Mouse (Mus musculus): ENCODE measurements at regions not wholly inside any gene's neighbourhood (a gene's known extent, or its start where the extent isn't known, plus 50 kb on each side); places are given as distances from the start of the nearest gene placed in this dataset.

DNA sequence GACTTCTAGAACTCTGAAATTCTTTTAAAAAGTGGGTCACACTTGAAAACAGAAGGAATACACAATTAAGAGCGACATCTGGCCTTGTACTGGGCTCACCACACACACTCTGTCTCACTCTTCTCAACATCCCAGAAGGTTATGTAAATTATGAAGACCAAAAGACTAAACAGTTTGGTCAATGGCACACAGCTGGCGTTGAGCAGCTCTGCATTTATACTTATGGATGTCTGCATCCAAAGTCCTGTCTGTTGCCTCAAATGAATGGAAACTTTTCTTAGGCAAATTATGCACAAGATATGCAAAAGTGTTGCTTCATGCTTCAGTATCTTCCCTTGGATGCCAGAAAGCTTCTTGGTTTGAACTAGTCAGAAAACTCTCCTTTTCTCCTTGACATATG is 323.5 kb downstream of the Ppp3ca start:
- DNase-seq (ENCODE audit: low spot score in 2 of 2) = no peak

DNA sequence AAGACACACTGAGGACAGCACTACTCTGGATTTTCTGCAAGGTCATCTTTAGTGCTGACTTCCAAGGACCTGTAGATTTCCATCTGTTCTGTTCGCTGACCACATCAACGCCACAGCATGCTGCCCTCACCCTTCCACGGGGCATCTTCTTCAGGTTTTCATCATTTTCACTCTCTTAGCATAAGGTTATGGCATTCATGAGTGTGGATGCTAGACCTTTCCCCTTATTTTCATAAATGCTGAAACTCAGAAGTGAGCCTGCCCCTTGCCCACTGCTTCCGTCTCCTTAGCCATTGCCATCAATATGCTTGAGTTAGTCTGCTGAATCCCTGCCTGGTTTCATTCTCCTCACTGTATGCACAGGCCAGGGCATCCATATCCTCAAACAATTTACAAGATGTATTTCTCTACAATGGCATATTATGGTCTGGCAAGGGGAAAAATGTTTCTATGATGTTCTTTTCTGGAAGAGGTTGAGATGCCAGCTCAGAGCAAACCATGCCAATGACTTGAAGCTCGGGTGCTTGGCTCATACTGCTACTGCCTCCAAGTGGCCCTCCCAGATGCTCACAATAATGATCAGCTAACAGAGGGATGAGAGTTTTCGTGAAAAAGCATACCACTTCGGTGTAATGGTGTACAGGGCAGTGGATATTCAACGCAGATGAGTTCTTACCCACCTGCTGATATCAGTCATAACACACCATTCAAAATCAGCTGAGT is 324.6 kb downstream of the Ppp3ca start:
- DNase-seq (ENCODE audit: low spot score in 2 of 2) = no peak

DNA sequence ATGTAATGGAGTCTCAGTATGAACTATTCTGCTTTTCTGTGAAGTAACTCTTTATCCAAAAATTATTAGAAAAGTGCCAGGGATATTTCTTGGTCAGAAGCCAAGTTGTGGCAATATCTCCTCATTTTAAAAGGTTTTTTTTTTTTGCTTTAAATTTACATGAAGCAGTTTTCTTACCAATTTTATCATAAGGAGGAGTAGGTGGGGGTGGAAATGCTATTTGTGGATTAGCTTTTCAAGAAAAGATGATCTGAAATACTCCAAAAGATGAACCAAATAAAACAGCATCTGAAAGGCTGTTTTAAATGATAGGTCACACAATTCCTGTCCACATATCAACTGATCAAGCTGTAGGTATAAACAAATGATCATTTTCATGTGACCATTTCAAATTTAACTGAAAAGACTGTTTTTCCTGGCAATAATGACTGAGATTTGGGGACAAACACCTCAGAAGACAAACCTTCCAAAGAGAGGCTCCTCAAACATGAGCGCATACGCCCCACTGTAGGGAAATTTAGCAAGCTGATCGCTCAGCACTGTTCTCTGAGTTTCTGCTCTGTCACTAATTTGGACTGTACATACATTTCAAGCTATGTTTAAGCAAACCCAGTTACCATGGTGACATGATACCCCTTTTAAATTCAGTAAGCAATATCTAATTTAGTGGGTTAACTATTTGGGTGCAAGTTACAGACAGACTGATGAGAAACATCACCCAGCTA is 325.8 kb downstream of the Ppp3ca start:
- DNase-seq (ENCODE audit: low spot score in 2 of 2) = no peak

DNA sequence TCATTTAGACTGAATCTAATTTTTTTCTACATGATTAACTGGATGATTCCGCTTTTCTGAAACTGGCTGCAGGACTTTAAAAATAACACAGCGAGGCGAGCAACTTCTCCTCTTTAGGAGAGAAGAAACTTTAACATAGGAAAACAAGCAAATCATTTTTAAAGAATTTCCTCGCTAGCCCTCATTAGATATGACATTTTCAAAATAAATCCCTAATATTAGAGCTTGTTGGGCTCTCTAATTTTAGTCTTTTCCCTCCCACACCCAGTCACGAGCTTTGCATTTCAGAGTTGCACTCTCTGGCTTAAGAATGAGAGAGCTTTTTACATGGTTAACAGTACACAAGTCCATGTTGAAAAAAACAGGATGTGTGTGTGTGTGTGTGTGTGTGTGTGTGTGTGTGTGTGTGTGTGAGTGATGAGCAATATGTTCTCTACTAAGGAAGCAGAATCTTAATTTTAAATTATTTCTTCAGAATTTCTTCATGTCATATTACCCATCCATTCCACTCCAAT is 326.5 kb downstream of the Ppp3ca start:
- peak in 1 of 2 experiments; percentile 26 for DNase-seq (ENCODE audit: low spot score in 2 of 2)

DNA sequence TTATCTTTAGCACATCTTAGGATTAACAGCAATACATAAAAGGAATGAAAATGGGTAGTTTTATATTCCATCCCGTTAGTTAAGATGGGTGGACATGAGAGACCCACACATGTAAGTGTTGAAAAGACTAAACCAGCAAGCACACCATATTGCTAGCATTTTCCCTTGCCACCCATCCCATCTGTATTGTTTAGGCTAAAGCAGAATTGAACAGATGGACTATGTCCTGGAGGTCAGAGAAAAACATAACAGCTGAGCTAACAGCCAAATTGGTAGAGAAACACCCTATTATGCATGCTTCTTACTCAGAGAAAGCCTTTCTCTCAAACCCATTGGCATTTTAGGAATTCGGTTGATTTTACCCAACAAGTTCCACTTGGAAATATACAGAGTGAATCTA is 329.3 kb upstream of the Emcn start:
- no peak for DNase-seq (ENCODE audit: low spot score in 2 of 2)

DNA sequence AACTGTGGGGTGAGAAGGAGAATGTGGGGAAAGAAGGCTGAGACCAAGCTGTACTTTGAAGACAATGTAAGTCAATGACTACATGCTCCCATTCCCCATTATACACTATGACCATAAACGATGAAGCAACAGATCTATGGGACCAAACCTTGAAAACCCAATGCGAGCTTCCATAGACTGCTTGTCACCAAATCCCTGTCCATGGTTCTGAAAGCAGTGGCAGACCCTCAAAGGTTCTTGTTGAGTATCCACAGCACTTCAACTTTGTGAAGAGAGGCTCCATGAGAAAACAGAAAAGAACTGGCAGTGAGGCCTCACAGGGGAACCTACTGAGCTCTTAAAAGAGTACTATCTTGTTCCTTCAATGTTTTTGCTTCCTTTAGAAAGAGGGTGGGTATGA is 326.2 kb upstream of the Emcn start:
- DNase-seq (ENCODE audit: low spot score in 2 of 2) = no peak

DNA sequence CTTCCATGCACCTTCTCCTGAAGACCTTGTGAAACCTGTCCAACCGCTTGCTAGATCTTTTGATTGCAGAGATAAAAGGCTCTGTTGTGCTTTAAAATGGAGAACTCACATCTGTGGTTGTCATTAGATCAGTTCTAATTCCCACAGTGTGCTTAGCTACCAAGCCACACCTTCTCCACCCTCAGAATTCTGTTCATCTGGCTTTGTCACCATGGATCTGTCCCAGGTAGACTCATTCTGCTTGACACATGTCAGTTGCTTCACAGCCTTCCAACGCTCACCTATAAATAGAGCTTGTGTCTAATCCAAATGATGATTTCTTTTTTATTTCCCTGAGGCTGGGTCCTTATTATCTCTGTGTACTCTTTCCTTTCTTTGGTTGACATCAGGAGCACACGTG is 325.7 kb upstream of the Emcn start:
- DNase-seq (ENCODE audit: low spot score in 2 of 2) = no peak

DNA sequence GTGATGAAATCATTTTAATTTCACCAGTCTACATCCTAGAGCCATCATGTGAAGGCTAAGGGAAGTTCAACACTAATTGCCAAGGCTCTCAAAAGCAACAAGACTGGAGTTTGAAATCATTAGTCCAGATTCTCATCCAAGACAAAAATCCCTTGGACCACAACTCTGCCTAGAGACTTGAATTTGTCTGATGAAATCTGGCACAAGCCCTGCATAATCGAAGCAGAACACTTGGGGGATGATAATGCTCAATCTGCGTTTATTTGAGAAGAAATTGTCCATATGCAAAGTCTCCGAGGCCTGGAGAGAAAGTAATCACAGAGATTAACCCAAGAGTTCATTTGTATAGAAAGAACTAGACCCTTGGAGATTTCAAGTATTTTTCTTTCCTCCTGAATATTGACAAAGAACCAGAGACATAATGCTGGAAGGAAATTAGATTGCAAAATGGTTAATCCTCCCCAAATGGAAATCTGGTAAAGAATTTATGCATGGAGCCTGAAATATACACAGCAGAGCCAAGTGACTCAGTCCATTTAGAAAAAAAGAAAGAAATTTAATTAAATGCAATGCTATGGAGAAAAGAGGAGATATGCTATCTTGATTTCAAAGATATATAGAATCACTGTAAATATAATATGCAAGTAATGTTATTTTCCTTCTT is 320.8 kb upstream of the Emcn start:
- DNase-seq (ENCODE audit: low spot score in 2 of 2) = no peak

DNA sequence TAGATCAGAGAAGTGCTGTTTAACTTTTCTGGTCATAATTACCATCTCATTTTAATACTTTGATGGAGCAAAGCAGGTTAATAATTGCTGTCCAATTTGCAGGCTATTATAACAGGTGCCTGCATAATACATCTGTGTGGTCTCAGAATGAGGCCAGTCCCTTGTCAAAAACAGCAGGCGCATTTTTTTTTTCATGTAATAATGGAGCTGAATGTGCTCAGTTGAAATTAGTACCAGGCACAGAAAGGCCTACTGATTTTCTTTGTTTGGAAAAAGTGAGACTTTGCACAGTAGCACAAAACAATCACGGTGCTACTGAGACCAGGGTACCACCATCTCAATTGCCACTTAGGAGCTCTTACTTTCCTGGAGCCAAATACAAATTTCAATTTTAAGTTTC is 311.3 kb upstream of the Emcn start:
- no peak for DNase-seq (ENCODE audit: low spot score in 2 of 2)

DNA sequence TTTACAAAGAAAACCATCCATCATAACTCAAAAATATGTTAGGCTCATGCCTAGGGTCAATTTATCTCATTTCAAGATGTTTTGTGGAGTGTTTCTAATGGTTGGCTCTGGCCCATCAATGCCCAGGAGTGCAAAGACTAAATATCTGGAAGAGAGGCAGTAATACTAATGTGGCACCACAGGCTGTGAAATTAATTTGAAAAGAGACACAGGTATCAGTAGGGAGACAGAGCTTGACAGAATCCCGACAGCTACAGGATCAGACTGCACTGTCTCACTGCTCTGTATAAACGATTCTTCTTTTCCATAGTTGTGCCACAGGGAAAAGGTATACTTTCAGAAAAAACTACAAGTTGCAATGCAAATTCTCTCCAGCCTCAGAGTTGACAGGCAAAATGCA is 308.1 kb upstream of the Emcn start:
- DNase-seq (ENCODE audit: low spot score in 2 of 2) = no peak

DNA sequence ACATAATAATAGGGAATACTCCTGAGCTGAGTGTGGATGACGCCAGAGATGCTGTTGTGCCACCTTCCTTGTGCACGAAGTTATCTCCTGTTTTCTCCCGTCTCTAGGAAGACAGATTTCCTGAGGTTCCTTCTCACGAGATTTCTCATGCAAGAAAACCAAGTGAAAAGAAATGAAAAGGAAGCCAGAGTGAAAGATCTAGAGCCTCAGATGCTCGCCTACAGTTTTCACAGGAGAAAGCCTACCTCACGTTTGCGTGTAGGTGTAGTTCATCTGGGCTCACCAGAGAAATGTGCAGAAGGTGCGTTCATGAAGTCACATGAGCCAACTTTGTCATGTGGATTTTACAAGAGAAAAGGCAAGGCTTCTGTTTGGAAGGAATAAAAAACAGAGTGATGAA is 301.2 kb upstream of the Emcn start:
- DNase-seq (ENCODE audit: low spot score in 2 of 2) = peak in 1 of 2 experiments; percentile 41

DNA sequence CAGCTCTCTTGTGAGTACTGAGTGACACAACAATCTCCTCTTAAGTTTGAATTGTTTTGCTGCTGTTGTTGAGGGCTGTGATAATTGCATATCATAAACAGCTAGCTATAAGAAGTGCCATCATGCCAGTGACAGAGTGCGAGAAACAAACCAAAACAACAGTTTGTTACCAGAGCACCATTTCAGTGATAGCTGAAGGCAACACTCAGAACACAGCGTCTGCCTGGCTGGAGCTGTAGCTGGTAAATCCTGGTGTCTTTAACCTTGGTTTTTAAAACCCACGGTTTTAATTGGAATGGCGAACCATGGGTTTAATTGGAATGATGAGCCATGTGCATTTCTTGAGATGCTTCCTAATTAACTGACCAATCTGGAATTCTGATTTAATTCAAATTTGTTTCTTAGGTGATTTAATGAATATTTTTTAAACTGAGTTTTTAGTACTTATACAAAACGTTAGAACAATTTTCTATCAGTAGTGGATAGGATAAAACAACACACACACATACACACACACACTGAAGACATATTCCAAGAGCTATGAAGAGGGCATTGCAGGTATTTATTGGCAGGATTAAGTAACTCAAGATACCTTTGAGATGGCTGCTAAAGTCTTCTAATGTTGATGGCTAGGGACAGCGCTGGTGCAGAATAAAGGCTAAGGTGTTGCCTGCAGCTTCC is 284.2 kb upstream of the Emcn start:
- no peak for DNase-seq (ENCODE audit: low spot score in 2 of 2)

DNA sequence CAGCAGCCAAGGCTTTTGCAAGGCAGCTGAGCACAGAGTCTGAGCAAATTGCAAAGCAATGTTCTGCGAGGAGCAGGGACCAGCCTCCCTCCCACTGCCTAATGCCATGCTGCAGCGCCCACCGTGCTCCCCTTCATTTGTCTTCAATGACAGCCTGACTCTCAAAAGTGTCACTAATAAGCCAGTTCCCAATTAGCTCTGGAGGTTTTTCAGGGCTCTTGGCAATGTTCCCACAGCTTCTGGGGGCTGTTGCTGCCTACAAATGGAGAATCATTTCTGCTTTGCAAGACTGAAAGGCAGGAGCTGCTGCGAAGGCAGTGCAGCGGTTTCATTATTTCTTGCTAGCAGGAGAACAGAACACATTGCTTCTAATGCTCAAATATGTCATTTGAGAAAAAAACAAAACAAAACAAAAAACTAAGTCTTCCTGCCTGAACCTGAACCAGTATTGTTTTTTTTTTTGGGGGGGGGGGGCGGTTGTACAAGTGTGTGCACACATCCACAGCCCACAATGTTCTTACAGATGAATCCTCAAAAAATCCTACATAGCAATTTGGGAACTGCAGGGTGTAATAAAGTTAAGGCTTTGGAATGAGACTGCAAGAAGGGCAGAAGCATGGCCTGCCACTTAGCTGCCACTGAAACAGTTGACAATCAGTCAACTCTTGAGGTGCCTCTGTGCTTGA is 283.5 kb upstream of the Emcn start:
- peak; percentile 70 to 85 for DNase-seq (ENCODE audit: low spot score in 2 of 2)

DNA sequence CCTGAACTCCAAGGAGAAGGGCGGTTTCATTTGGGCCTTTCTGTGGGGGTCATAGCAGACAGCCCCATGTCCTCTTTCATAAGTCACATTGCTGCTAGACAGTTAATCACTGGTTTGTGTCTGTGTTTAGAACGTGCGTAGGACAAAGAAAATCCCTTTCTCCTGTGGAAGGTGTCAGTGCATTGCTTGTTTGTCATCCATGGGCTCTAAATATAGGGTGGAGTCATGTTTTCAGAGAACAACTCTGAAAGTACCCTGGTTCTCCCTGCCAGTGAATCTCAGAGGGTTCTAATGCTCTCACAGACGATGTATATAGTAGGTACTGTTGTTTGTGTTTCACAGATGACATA is 283.0 kb upstream of the Emcn start:
- DNase-seq (ENCODE audit: low spot score in 2 of 2) = no peak

DNA sequence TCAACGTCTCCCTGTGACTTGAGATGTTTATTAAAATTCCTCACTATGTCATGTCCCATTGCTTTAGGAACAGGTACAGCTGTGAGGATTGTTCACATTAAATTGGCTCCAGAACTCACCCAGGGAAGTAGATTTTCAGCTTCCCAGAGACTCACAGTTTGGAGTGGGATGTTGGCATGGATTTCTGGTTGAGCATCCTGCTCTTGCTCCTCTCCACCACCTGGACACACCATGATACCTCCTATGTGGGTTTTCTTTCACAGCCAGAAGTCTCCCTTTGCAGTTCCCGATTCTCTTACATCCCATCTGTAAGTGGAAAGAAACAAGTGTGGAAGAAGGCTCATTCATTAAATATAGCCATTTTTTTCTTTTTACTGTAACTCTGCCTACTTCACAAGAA is 278.8 kb upstream of the Emcn start:
- DNase-seq (ENCODE audit: low spot score in 2 of 2) = peak in 1 of 2 experiments; percentile 58

DNA sequence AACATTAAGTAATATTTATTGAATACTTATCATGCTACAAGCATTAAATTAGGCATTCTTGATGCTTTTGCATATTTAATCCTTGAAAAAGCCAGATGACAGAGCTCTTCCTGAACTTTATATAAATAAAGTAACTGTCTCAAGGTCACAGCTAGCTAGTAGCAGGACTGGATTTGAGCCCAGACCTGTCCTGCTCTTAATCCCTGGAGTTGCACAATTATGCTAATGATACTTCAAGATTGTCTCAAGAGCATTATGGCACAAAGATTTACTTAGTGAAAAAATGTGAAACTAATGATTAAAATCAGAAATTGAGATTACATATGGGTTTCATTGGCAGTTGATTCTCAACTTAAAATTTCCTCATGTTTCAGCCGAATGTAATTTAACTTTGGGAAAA is 273.5 kb upstream of the Emcn start:
- no peak for DNase-seq (ENCODE audit: low spot score in 2 of 2)

DNA sequence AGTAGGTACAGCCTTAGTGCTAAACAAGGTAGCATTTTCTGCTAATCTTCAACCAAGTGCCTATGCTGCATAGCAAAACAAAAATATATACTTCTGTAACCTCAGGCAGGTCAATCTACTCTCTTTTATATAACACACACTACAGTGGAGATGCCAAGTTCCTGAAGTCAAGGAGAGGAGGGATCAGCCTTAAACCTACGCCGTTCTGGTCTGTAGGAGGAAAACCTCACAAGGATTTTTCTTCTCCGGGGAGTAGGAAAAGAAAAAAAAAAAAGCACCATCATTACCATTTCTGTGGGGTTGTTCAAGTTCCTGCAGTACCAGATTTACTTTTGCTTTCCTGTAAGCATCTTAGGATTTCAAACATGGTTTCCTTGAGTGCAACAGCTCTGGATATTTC is 271.5 kb upstream of the Emcn start:
- no peak for DNase-seq (ENCODE audit: low spot score in 2 of 2)

DNA sequence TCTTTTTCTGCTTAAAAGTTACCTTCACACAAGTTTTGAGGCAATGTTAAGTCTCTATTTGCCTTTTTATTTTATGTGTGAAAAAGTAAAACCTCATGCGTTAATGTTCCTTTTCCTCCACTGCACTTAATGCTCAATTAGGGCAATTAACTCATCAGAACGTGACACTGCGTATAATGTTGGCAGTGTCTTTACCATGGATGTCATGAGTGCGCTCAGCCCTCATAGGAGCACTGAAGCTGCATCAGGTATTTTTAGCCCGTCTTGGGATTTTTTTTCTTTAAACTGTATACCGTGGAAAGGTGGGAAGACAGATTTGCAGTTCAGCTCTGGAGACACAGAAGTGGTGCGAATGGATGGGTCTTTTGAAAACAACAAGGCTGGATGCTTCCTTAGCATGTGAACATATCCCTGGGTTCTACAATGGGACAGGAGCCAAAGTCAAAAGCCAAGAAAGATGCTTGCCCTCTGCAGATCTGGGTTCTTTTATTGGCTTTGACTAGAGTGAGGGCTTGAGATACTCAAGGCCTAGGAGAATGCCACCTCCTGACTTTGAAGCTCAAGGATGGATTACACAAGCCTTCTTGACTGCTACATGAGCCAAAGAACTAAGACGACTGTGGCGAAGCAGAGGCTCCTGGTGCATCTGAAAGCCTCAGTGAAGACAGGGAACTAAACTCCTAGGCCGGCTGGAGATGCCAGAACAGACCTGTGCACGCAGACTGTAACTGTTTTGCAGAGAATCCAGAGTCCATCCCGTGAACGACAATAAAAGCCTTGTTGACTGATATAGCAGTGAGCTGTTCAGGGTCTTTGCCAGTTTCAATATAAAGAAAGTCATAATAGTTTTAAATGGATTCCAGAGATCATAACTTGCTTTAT is 262.9 kb upstream of the Emcn start:
- DNase-seq (ENCODE audit: low spot score in 2 of 2) = no peak

DNA sequence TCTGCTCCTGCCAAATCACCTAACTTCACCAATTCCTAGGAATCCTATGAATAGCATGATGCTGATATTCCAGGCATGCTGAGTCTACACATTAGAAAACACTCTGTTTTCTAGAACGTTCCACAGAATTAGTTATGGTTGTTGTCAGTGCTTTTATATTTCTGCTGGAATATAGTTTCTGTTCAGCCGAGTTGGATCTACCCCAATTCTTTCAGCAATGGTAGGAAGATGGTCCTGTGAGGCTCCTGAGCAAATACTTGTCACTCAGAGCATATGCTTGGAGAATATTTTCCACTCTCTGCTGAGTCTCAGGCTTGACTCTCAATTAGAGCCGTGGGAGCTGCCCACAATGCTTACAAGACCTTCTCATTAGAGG is 262.3 kb upstream of the Emcn start:
- no peak for DNase-seq (ENCODE audit: low spot score in 2 of 2)

DNA sequence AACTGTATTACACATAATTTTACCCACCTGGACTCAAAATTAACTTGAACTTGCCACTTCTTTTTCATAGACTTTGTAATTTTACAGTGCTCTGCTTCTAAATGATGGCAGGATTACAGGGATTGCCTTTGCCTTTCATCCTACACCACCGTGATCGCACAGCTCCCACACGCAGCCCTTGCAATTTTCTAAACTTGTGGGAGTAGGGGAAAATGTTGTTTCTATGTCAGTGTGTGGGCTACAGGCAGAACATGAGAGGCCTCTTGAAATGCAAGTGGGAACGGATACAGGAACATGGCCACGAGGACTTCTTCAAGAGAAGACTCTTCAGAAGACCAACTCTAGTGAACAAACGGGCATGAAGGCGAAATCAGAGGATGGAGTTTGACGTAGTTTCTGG is 254.0 kb upstream of the Emcn start:
- DNase-seq (ENCODE audit: low spot score in 2 of 2) = peak in 1 of 2 experiments; percentile 28

Data from left cerebral cortex, adult 8-10 months (tissue).